Mouse (Mus musculus): ENCODE results near the gene Gm20532. TPM values are rescaled to one million over a fixed set of nuclear protein-coding genes. Genes with fewer than 3 reads are reported as not detected.

Gene Gm20532
- total and polyA plus RNA-seq, 2 experiments from 2014 or later, result not detected

DNA sequence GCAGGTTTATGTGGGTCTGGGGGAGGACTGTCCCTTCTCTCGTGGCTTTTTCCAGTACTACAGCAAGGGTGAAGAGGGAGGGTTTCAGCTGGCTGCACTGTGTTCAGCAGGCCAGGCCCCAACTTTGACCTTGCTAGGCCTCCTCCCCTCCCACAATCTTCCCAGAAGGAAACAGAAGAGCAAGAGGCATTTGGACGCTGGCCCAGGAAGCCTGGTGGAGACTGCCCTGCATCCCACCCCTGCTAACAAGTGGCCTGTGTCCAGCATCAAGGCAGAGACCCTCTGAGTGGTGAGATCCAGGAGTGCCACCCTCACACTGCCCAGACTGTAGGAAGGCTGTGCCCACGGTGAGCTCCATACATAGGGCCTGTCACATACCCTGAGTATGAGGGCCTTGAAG is 42.2 kb upstream of the Gm20532 start:
- WGBS, result 60% methylated on average over 3 of the region's 3 CpGs
- ATAC-seq (no peak; the same call in 1 of the 2 replicates), DNase-seq (ENCODE audit: low spot score) (peak; percentile 25)
- Histone ChIP-seq H3K9ac (replicated peaks; ENCODE audit: low read length) (no peak overlapping the region), H3K4me2 (ENCODE audit: low read depth, low read length) (no peak overlapping the region), H3K27ac (no peak overlapping the region), H3K36me3 (ENCODE audit: insufficient read depth, low read length) (no peaks in the 10 kb centered on the region), H3K27me3 (ENCODE audit: insufficient read depth, low read length) (no peaks in the 10 kb centered on the region), H3K4me1 (ENCODE audit: insufficient read depth, low read length) (peaks cover 14% of the 10 kb centered on the region), H3K9me3 (ENCODE audit: low read length) (no peaks in the 10 kb centered on the region), H3K4me3 (ENCODE audit: low read length) (no peak overlapping the region)
- no peak for TF ChIP-seq CTCF (IDR thresholded peaks at IDR 0.05; ENCODE audit: low read depth)

DNA sequence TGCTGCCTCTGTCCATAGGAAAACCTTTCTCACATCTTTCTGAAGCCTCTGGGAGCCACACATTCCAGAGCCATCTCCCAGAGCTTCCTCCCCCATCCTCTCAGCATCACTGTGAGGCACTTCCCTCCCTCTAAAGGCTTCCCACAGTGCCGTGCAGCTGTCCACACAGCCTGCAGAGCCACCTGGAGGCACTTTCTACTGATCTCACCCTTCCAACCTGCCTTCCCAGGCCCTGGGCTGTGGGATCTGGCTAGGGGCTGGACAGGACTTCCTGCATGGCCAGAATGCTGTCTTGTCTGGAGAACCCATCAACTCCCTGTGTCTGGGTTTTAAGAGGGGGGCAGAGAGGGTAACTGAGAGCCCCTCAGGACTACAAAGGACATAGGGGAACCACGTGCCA is 39.0 kb upstream of the Gm20532 start:
- H3K4me1 ChIP-seq (ENCODE audit: insufficient read depth, low read length), result peaks cover 14% of the 10 kb centered on the region; the same call in 1 of the 2 replicates
- DNase-seq (ENCODE audit: low spot score) (peak; percentile 42), ATAC-seq (peak; percentile 38)
- H3K9me3 ChIP-seq (ENCODE audit: low read length), result no peaks in the 10 kb centered on the region
- WGBS, result 23% methylated on average over 2 of the region's 2 CpGs
- H3K36me3 ChIP-seq (ENCODE audit: insufficient read depth, low read length), result no peaks in the 10 kb centered on the region
- H3K4me3 ChIP-seq (ENCODE audit: low read length), result no peak overlapping the region
- H3K27ac ChIP-seq, result no peak overlapping the region
- H3K4me2 ChIP-seq (ENCODE audit: low read depth, low read length), result no peak overlapping the region
- TF ChIP-seq CTCF (IDR thresholded peaks at IDR 0.05; ENCODE audit: low read depth), result peak; percentile 59
- no peak overlapping the region for H3K9ac ChIP-seq (replicated peaks; ENCODE audit: low read length)
- H3K27me3 ChIP-seq (ENCODE audit: insufficient read depth, low read length), result no peaks in the 10 kb centered on the region

DNA sequence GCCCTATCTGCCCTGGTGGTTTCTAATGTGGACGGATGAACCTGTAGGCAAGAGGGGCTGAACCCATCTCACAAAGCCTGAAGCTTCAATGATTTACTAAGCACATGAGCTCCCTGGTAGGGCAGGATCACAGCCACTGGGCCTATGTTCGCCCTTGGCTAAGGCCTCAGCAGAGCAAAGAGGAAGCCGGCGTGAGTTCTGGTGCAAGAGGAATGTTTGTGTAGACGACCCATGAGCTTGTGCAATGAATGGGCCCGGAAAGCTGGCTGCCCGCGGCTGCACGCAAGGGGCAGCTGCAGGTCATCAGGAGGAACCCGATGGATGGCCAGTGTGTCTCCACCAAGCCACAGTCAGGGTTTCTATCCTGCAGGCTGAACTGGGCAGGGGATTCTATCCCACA is 36.6 kb upstream of the Gm20532 start:
- WGBS, result 82% methylated on average over 10 of the region's 10 CpGs
- H3K4me3 ChIP-seq (ENCODE audit: low read length), result no peak overlapping the region
- no peak overlapping the region for H3K9ac ChIP-seq (replicated peaks; ENCODE audit: low read length)
- peaks cover 14% of the 10 kb centered on the region; the same call in 1 of the 2 replicates for H3K4me1 ChIP-seq (ENCODE audit: insufficient read depth, low read length)
- no peak overlapping the region for H3K27ac ChIP-seq
- ATAC-seq (no peak), DNase-seq (ENCODE audit: low spot score) (no peak)
- H3K4me2 ChIP-seq (ENCODE audit: low read depth, low read length), result no peak overlapping the region
- no peaks in the 10 kb centered on the region for H3K9me3 ChIP-seq (ENCODE audit: low read length)
- no peaks in the 10 kb centered on the region for H3K27me3 ChIP-seq (ENCODE audit: insufficient read depth, low read length)
- no peak for TF ChIP-seq CTCF (IDR thresholded peaks at IDR 0.05; ENCODE audit: low read depth)
- no peaks in the 10 kb centered on the region for H3K36me3 ChIP-seq (ENCODE audit: insufficient read depth, low read length)

DNA sequence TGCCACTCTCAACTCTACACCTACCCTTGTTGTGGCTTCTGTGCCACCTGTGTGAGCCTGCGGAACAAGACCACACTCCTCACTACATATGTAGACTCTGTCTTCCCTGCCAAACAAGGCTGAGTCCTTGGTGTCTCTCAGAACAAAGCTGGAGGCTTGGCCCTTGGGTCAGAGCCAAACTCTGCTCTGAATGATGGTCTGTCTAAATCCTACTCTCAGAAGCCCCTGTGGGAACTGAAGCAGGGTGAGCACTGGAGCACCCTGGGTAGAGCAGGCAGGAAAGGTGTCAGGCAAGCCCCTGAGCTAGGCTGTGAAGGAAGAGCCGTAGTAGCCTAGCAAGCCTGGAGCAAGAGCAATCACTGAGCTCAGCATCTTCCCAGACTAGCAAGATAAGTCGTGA is 36.2 kb upstream of the Gm20532 start:
- Histone ChIP-seq H3K27me3 (ENCODE audit: insufficient read depth, low read length) (no peaks in the 10 kb centered on the region), H3K36me3 (ENCODE audit: insufficient read depth, low read length) (no peaks in the 10 kb centered on the region), H3K9me3 (ENCODE audit: low read length) (no peaks in the 10 kb centered on the region), H3K27ac (no peak overlapping the region), H3K9ac (replicated peaks; ENCODE audit: low read length) (no peak overlapping the region), H3K4me3 (ENCODE audit: low read length) (no peak overlapping the region), H3K4me1 (ENCODE audit: insufficient read depth, low read length) (peaks cover 14% of the 10 kb centered on the region; the same call in 1 of the 2 replicates), H3K4me2 (ENCODE audit: low read depth, low read length) (no peak overlapping the region)
- WGBS, result 42% methylated on average over 3 of the region's 3 CpGs
- DNase-seq (ENCODE audit: low spot score) (peak; percentile 37), ATAC-seq (0 out of 2 replicates have a peak, but pooled peaks have one; percentile 36)
- no peak for TF ChIP-seq CTCF (IDR thresholded peaks at IDR 0.05; ENCODE audit: low read depth)

DNA sequence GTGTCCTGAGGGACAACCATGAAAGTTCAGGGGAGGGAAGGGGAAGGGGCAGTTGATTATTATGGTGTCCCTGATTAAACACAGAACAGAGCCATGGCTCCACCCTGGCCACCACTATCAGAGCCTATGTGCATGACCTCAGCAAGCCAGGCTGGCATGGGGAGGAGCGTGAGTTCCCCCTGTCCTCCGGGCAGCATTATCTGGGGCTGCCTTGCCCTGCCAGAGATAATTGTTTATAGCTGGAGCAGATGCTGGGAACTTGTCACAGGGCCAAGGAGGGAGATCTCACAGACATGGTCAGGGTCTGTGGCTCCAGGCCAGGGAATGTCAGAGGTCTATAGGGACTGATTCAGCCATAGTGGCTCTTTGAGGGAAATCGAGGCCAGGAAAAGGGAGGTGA is 35.7 kb upstream of the Gm20532 start:
- H3K4me3 ChIP-seq (ENCODE audit: low read length), result no peak overlapping the region
- no peak overlapping the region for H3K4me2 ChIP-seq (ENCODE audit: low read depth, low read length)
- H3K9ac ChIP-seq (replicated peaks; ENCODE audit: low read length), result no peak overlapping the region
- H3K27me3 ChIP-seq (ENCODE audit: insufficient read depth, low read length), result no peaks in the 10 kb centered on the region
- no peaks in the 10 kb centered on the region for H3K9me3 ChIP-seq (ENCODE audit: low read length)
- ATAC-seq, result no peak
- H3K4me1 ChIP-seq (ENCODE audit: insufficient read depth, low read length), result peaks cover 14% of the 10 kb centered on the region; the same call in 1 of the 2 replicates
- H3K36me3 ChIP-seq (ENCODE audit: insufficient read depth, low read length), result no peaks in the 10 kb centered on the region
- WGBS, result 42% methylated on average over 3 of the region's 3 CpGs
- no peak for DNase-seq (ENCODE audit: low spot score)
- no peak overlapping the region for H3K27ac ChIP-seq
- TF ChIP-seq CTCF (IDR thresholded peaks at IDR 0.05; ENCODE audit: low read depth), result no peak

DNA sequence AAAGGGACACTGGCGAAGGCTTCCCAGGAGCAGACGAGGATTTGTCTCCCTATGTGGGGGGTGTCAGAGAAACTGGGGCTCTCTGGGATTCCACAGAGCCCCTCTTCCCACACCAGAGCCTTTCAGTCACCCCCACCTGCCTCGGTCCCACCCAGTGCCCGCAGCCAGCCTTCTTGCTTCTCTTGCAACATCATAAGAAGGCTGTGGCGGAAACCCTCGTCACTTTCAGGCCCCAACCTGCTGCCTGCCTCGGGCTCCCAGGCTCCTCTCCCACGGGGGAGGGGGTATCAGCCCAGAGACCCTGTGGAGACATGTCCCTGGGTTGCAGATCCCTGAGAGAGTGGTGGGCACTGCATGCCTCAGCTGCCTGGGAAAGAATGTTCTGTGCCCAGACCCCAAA is 35.0 kb upstream of the Gm20532 start:
- Histone ChIP-seq H3K9me3 (ENCODE audit: low read length) (no peaks in the 10 kb centered on the region), H3K4me2 (ENCODE audit: low read depth, low read length) (no peak overlapping the region), H3K36me3 (ENCODE audit: insufficient read depth, low read length) (no peaks in the 10 kb centered on the region), H3K4me1 (ENCODE audit: insufficient read depth, low read length) (peaks cover 14% of the 10 kb centered on the region; the same call in 1 of the 2 replicates), H3K27me3 (ENCODE audit: insufficient read depth, low read length) (no peaks in the 10 kb centered on the region), H3K9ac (replicated peaks; ENCODE audit: low read length) (no peak overlapping the region), H3K27ac (no peak overlapping the region), H3K4me3 (ENCODE audit: low read length) (no peak overlapping the region)
- WGBS, result 73% methylated on average over 8 of the region's 8 CpGs
- no peak for TF ChIP-seq CTCF (IDR thresholded peaks at IDR 0.05; ENCODE audit: low read depth)
- ATAC-seq (no peak), DNase-seq (ENCODE audit: low spot score) (no peak)

DNA sequence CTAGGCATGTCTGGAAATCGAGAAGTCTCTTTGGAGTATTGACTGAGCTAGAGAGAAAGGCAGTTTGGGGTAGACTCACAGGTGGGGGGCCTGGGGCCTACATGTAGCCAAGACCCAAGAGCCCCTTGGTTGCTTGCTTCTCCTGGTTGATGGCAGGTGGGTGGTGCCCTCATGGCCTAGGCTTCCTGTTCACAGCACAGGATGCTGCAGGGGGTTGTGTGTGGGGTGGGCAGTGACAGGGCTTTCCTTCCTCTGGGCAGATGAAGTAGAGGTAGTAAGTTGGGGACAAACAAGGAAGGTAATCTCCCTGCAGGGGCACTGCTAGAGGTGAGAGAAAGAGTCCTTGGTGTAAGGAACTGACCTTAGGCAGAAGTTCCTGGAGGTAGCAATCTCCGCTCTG is 34.4 kb upstream of the Gm20532 start:
- no peak overlapping the region for H3K4me3 ChIP-seq (ENCODE audit: low read length)

More for the DNA sequence above, 34.4 kb upstream of the Gm20532 start:
- no peak overlapping the region for H3K27ac ChIP-seq
- no peak overlapping the region for H3K4me2 ChIP-seq (ENCODE audit: low read depth, low read length)
- H3K9me3 ChIP-seq (ENCODE audit: low read length), result no peaks in the 10 kb centered on the region
- H3K36me3 ChIP-seq (ENCODE audit: insufficient read depth, low read length), result no peaks in the 10 kb centered on the region
- no peak for ATAC-seq
- no peak overlapping the region for H3K9ac ChIP-seq (replicated peaks; ENCODE audit: low read length)
- TF ChIP-seq CTCF (IDR thresholded peaks at IDR 0.05; ENCODE audit: low read depth), result no peak
- DNase-seq (ENCODE audit: low spot score), result no peak
- 87% methylated on average over 2 of the region's 2 CpGs for WGBS
- H3K4me1 ChIP-seq (ENCODE audit: insufficient read depth, low read length), result peaks cover 14% of the 10 kb centered on the region; the same call in 1 of the 2 replicates
- H3K27me3 ChIP-seq (ENCODE audit: insufficient read depth, low read length), result no peaks in the 10 kb centered on the region
